Mouse (Mus musculus): Measurements from ENCODE around the gene Eif4a1.

DNA sequence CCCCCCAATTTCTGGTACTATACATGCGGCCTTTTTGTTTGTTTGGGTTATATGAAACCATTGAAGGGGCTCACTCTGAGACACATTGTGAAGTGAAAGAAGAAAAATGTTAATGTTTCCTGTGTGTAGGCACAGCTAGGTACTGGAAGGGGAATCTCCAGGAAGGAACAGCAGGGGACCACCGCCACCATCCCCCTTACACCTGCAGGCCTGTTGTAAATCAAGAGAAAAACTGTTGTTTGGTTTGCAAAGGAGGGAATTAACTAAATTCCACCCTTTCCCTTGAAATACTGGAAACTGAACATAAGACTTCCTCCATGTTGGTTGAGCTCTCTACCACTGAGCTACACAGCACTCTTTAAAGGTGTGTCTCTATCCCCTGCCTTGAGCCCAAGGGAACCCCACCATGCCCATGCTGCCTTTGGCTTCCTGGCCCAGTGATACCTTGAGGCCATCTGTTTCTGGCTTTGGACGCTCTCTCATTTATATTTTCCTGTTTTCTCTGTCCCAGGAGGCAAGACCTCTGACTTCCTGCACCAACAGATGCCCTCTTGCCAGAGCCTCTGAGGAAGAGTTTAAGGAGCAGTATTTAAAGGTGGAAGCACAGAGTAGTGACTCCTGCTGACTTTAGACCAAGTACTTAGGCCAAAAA lies 36.5 kb upstream of the Eif4a1 start:
- TF ChIP-seq POLR2A (IDR thresholded peaks at IDR 0.05; ENCODE audit: control insufficient read depth, low read depth, low read length): no peak
- TF ChIP-seq CTCF (IDR thresholded peaks at IDR 0.05; ENCODE audit: control insufficient read depth, insufficient read depth, insufficient replicate concordance, low read depth, low read length): no peak
